ENCODE assay signal across 8 mouse cellular contexts in genomic region chr1:164457531-164458244, GRCm38 (mm10). TPM values are rescaled to one million over a fixed set of nuclear protein-coding genes. Genes with fewer than 3 reads are reported as not detected.
DNase-seq lines count a peak whose midpoint lies in the region; ATAC-seq and TF ChIP-seq lines count a peak whose summit lies in the region.

No protein-coding gene starts in this region.

- DNase-seq in CD4-positive helper T cell, adult 2 months (ENCODE audit: low read depth, low spot score), result peak; percentile 83
- DNase-seq in ES-E14 (ENCODE audit: low read depth, low spot score), result peak; percentile 52
- DNase-seq in embryo, embryonic 11 days, result peak; percentile 89
- peak; percentile 71 for DNase-seq in limb, embryonic 11.5 days (ENCODE audit: low spot score)
- DNase-seq in midbrain, embryonic 10.5 days (ENCODE audit: low spot score), result peak; percentile 78
- no peak for DNase-seq in layer of hippocampus, adult 8-10 months (ENCODE audit: low spot score in 2 of 2)

- H3K36me3 ChIP-seq in ES-E14 (ENCODE audit: control insufficient read depth, insufficient read depth, low read length, poor library complexity, severe bottlenecking), result peaks cover 6% of the 10 kb centered on the region; the same call in 1 of the 2 replicates
- H3K36me3 ChIP-seq in heart, embryonic 14.5 days (ENCODE audit: control insufficient read depth, insufficient read depth, low read length), result peaks cover 16% of the 10 kb centered on the region
- H3K36me3 ChIP-seq in limb, embryonic 11.5 days (ENCODE audit: control insufficient read depth, insufficient read depth, low read length), result no peaks in the 10 kb centered on the region
- H3K36me3 ChIP-seq in midbrain, embryonic 10.5 days, result peaks cover 10% of the 10 kb centered on the region
- H3K36me3 ChIP-seq in stomach, embryonic 15.5 days, result no peaks in the 10 kb centered on the region

- peak overlapping the region; percentile 72 for H3K27ac ChIP-seq in ES-E14 (ENCODE audit: insufficient read depth, low read depth, low read length, poor library complexity, severe bottlenecking)
- H3K27ac ChIP-seq in heart, embryonic 14.5 days (replicated peaks in 1 of 2; ENCODE audit: control insufficient read depth in 1 of 2, insufficient read depth in 1 of 2, low read depth in 2 of 2, low read length in 2 of 2), result peak overlapping the region; percentile 97 to 98
- H3K27ac ChIP-seq in limb, embryonic 11.5 days (replicated peaks; ENCODE audit: low read depth, low read length), result no peak overlapping the region
- peak overlapping the region; percentile 91 for H3K27ac ChIP-seq in midbrain, embryonic 10.5 days (replicated peaks)
- peak overlapping the region; percentile 95 for H3K27ac ChIP-seq in stomach, embryonic 15.5 days

- no peaks in the 10 kb centered on the region for H3K9me3 ChIP-seq in ES-E14 (ENCODE audit: control insufficient read depth, insufficient read depth, low read depth, low read length)
- H3K9me3 ChIP-seq in heart, embryonic 14.5 days (ENCODE audit: control insufficient read depth, low read length), result no peaks in the 10 kb centered on the region
- H3K9me3 ChIP-seq in limb, embryonic 11.5 days (ENCODE audit: control insufficient read depth, low read length), result no peaks in the 10 kb centered on the region
- H3K9me3 ChIP-seq in midbrain, embryonic 10.5 days (replicated peaks), result no peaks in the 10 kb centered on the region
- no peaks in the 10 kb centered on the region for H3K9me3 ChIP-seq in stomach, embryonic 15.5 days

- WGBS in heart, embryonic 14.5 days, result under 1% methylated on average over 71 of the region's 76 CpGs
- WGBS in limb, embryonic 11.5 days, result under 1% methylated on average over 56 of the region's 76 CpGs
- WGBS in midbrain, embryonic 10.5 days, result under 1% methylated on average over 65 of the region's 76 CpGs
- WGBS in stomach, embryonic 15.5 days, result under 1% methylated on average over 76 of the region's 76 CpGs

- no peaks in the 10 kb centered on the region; the same call in 1 of the 2 replicates for H3K27me3 ChIP-seq in heart, embryonic 14.5 days (ENCODE audit: control insufficient read depth, insufficient read depth, low read length)
- H3K27me3 ChIP-seq in limb, embryonic 11.5 days (ENCODE audit: control insufficient read depth, insufficient read depth, low read length), result peaks cover 30% of the 10 kb centered on the region
- H3K27me3 ChIP-seq in midbrain, embryonic 10.5 days (ENCODE audit: low read depth, poor library complexity, severe bottlenecking), result peaks cover 68% of the 10 kb centered on the region
- H3K27me3 ChIP-seq in stomach, embryonic 15.5 days (replicated peaks), result peaks cover 10% of the 10 kb centered on the region

- peak overlapping the region; percentile 95 to 98 for H3K4me3 ChIP-seq in ES-E14 (ENCODE audit: insufficient read depth in 1 of 2, low read depth in 1 of 2, low read length in 2 of 2, poor library complexity in 1 of 2, severe bottlenecking in 1 of 2)
- peak overlapping the region; percentile 69 to 92 for H3K4me3 ChIP-seq in heart, embryonic 14.5 days (ENCODE audit: control insufficient read depth in 1 of 2, insufficient read depth in 1 of 2, low read depth in 1 of 2, low read length in 2 of 2)
- peak overlapping the region; percentile 57 for H3K4me3 ChIP-seq in limb, embryonic 11.5 days (ENCODE audit: low read depth, low read length)
- H3K4me3 ChIP-seq in midbrain, embryonic 10.5 days, result peak overlapping the region; percentile 72
- H3K4me3 ChIP-seq in stomach, embryonic 15.5 days (replicated peaks), result peak overlapping the region; percentile 68

- peaks cover 20 to 31% of the 10 kb centered on the region in 2 experiments for H3K4me1 ChIP-seq in ES-E14 (ENCODE audit: control insufficient read depth in 2 of 2, insufficient read depth in 2 of 2, low read length in 2 of 2, poor library complexity in 1 of 2)
- peaks cover 28 to 60% of the 10 kb centered on the region in 2 experiments for H3K4me1 ChIP-seq in heart, embryonic 14.5 days (ENCODE audit: control insufficient read depth in 2 of 2, insufficient read depth in 2 of 2, low read length in 2 of 2)
- peaks cover 10% of the 10 kb centered on the region; the same call in 1 of the 2 replicates for H3K4me1 ChIP-seq in limb, embryonic 11.5 days (ENCODE audit: control insufficient read depth, insufficient read depth, low read length)
- H3K4me1 ChIP-seq in midbrain, embryonic 10.5 days, result peaks cover 58% of the 10 kb centered on the region
- peaks cover 14% of the 10 kb centered on the region for H3K4me1 ChIP-seq in stomach, embryonic 15.5 days

- in situ Hi-C loops in ES-E14 (cut with MboI; ENCODE audit: low sequenced_read_pairs in 2 of 2, unreplicated experiment in 2 of 2), result no loop called here

- peak overlapping the region; percentile 89 for H3K9ac ChIP-seq in ES-E14 (ENCODE audit: insufficient read depth, low read depth, low read length, poor library complexity, severe bottlenecking)
- H3K9ac ChIP-seq in heart, embryonic 14.5 days (ENCODE audit: low read length), result peak overlapping the region; percentile 99
- H3K9ac ChIP-seq in limb, embryonic 11.5 days (ENCODE audit: low read length), result peak overlapping the region; percentile 55
- H3K9ac ChIP-seq in stomach, embryonic 15.5 days, result peak overlapping the region; percentile 63

- ATAC-seq in heart, embryonic 14.5 days (ENCODE audit: insufficient number of reproducible peaks, insufficient read depth, low FRiP score, low read depth), result peak; percentile 71
- ATAC-seq in limb, embryonic 11.5 days (ENCODE audit: insufficient number of reproducible peaks, low FRiP score, low TSS enrichment, low read depth), result peak; percentile 69
- ATAC-seq in stomach, embryonic 15.5 days (ENCODE audit: insufficient read depth, low FRiP score, low read depth), result peak; percentile 49

- H3K4me2 ChIP-seq in heart, embryonic 14.5 days (ENCODE audit: low read length), result peak overlapping the region; percentile 80
- peak overlapping the region; percentile 85 for H3K4me2 ChIP-seq in limb, embryonic 11.5 days (ENCODE audit: low read depth, severe bottlenecking)
- peak overlapping the region; percentile 68 for H3K4me2 ChIP-seq in stomach, embryonic 15.5 days

TF ChIP-seq in ES-E14, 5 proteins besides CTCF, POLR2A, EP300 and RAD21:
- TF ChIP-seq MAFK (IDR thresholded peaks at IDR 0.05; ENCODE audit: insufficient read depth, low read depth, low read length) (no peak), CHD2 (IDR thresholded peaks at IDR 0.05; ENCODE audit: low read depth, low read length) (no peak), ZNF384 (IDR thresholded peaks at IDR 0.05; ENCODE audit: low read depth, low read length) (no peak), HCFC1 (IDR thresholded peaks at IDR 0.05; ENCODE audit: borderline replicate concordance, insufficient read depth, low read length) (no peak), ZC3H11A (IDR thresholded peaks at IDR 0.05; ENCODE audit: borderline replicate concordance, low read depth, low read length) (no peak)

RNA-seq across cellular contexts. Expression of gene Atp1b1, which starts 0.5 kb away (rescaled TPM):
- total RNA-seq in ES-E14 (2012; rRNA removed), result 58.3 and 79.1 TPM in 2 replicates
- 303 and 312 TPM in 2 replicates for polyA plus RNA-seq in heart, embryonic 14.5 days (2014; fragmentation: Nextera tagmentation; extraction: Ambion mirVana)
- polyA plus RNA-seq in limb, embryonic 11.5 days (2014; fragmentation: Nextera tagmentation; extraction: Ambion mirVana), result 1.6 and 2.6 TPM in 2 replicates
- polyA plus RNA-seq in midbrain, embryonic 10.5 days (2016; fragmentation: Nextera tagmentation; extraction: Ambion mirVana), result 18.7 and 26.8 TPM in 2 replicates
- polyA plus RNA-seq in stomach, embryonic 15.5 days (2015; fragmentation: Nextera tagmentation; extraction: Ambion mirVana), result 143 and 162 TPM in 2 replicates
- total RNA-seq in layer of hippocampus, adult 8-10 months (2022), result 1,000 to 10,000 TPM; 1,927 to 2,142 (median 1,996) TPM

Comparison
In these comparisons a context has a peak if more than half of its experiments do, and no peak if none do; other contexts are left out.
1. DNase-seq: peak in CD4-positive helper T cell, adult 2 months (single experiment), ES-E14 (single experiment), embryo, embryonic 11 days (single experiment), limb, embryonic 11.5 days (single experiment) and midbrain, embryonic 10.5 days (single experiment); none in layer of hippocampus, adult 8-10 months (0 of 2).
2. Peak in every context shown above with its lines, with median percentiles within 50 percentile points of each other: H3K4me3 ChIP-seq, H3K9ac ChIP-seq, ATAC-seq and H3K4me2 ChIP-seq.